Mouse (Mus musculus) hindbrain, postnatal 0 days (tissue): Measurements from ENCODE around the gene Efcab12. TPM values are rescaled to one million over a fixed set of nuclear protein-coding genes. Genes with fewer than 3 reads are reported as not detected.

Source experiments
- ATAC-seq: fragments of 200-750 bp; cut with Nextera tagmentation; 2 replicates; pipeline ENCODE4 v1.8.0; 2017; ENCODE audit warnings: mild to moderate bottlenecking, moderate TSS enrichment, moderate library complexity
- DNase-seq: peaks from one replicate; pipeline ENCODE4 v3.0.0-alpha.2; 2015; ENCODE audit warnings: low spot score
- H3K27ac ChIP-seq: fragments of 300-500 bp; sonication (generic); 2 replicates; pipeline ENCODE4 v1.5.1; 2014; ENCODE audit warnings: mild to moderate bottlenecking
- H3K27me3 ChIP-seq: fragments of 300-500 bp; sonication (generic); 2 replicates; pipeline ENCODE4 v1.6.1; 2014; ENCODE audit warnings: low read length, mixed read lengths; ENCODE audit not compliant: insufficient read depth
- H3K36me3 ChIP-seq: fragments of 300-500 bp; sonication (generic); 2 replicates; pipeline ENCODE4 v1.6.1; 2014; ENCODE audit warnings: low read length, mixed read lengths; ENCODE audit not compliant: insufficient read depth
- H3K4me1 ChIP-seq: fragments of 300-500 bp; sonication (generic); 2 replicates; pipeline ENCODE4 v1.6.1; 2014; ENCODE audit warnings: antibody characterized with exemption, low read length, mixed read lengths; ENCODE audit not compliant: insufficient read depth
- H3K4me2 ChIP-seq: fragments of 300-500 bp; sonication (generic); 2 replicates; pipeline ENCODE4 v1.6.1; 2014; ENCODE audit warnings: low read depth, mild to moderate bottlenecking, low read length, moderate library complexity, mixed read lengths
- H3K4me3 ChIP-seq: fragments of 300-500 bp; sonication (generic); 2 replicates; pipeline ENCODE4 v1.5.1; 2014; ENCODE audit warnings: low read length
- H3K9ac ChIP-seq: fragments of 300-500 bp; sonication (generic); replicated peaks from 2 replicates; pipeline ENCODE4 v1.6.1; 2014; ENCODE audit warnings: mild to moderate bottlenecking, low read length, moderate library complexity, mixed read lengths
- H3K9me3 ChIP-seq: fragments of 300-500 bp; sonication (generic); 2 replicates; pipeline ENCODE4 v1.6.1; 2016; ENCODE audit warnings: low read length, mixed read lengths
- CTCF ChIP-seq: IDR thresholded peaks from 2 replicates; pipeline ENCODE4 v1.5.1; 2016; ENCODE audit warnings: antibody characterized with exemption, control low read depth, low read depth
- whole genome bisulfite sequencing: fragments of 180-500 bp; shearing (Covaris S2); extraction: QIAGEN DNeasy Blood & Tissue Kit; methylation state at CpG from one replicate; pipeline ENCODE4 v1.1.7; 2014; 5-methylcytosine and 5-hydroxymethylcytosine counted together
- polyA plus RNA-seq: library from polyadenylated mRNA; unstranded; fragments of >200 nt; fragmentation: Nextera tagmentation; extraction: Ambion mirVana; gene quantifications from 2 replicates; pipeline ENCODE4 v1.2.1, GENCODE M21; 2015
- total RNA-seq: library from RNA; depleted of rRNA; stranded (reverse); fragments of >200 nt; gene quantifications from 2 replicates; pipeline ENCODE4 v1.2.3, GENCODE M21; 2014

Efcab12 gene
- total and polyA plus RNA-seq, 2 experiments from 2014 or later: 1.6 to 2.4 TPM

DNA sequence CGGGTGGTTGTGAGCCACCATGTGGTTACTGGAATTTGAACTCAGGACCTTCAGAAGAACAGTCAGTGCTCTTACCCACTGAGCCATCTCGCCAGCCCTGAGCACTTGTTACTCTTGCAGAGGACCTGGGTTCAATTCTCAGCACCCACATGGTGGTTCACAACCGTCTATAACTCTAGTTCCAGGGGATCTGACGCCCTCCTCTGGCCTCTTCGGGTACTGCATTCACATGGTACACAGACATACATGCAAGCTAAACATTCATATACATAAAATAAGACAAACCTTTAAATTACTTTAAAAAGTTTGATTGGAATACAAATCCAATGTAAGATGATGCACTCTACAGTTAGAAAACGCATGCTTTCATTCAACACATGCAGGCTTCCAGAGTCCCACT, 66.0 kb downstream of the Efcab12 start:
- 77% methylated on average over 6 of the region's 6 CpGs for WGBS
- Histone ChIP-seq H3K9me3 (no peaks in the 10 kb centered on the region), H3K36me3 (no peaks in the 10 kb centered on the region)

DNA sequence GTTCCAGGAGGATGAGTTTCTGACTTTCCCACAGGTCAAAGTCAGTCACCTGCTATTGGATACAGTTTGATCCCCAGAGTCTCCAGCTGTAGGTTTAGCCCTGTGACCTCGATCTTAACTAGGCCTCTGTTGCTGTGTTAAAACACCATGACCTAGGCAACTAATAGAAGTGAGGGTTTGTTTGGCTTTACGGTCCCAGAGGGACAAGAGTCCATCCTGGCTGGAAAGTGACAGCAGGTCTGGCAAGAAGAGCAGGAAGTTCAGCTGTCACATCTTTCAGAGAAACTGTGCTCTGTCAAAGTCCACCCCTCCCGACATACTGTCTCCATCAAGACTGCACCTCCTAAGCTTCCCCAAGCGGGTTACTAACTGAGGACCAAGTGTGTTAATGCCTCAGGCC, 67.4 kb downstream of the Efcab12 start:
- Histone ChIP-seq H3K9me3 (no peaks in the 10 kb centered on the region), H3K4me1 (peaks cover 9% of the 10 kb centered on the region), H3K4me2 (no peak overlapping the region), H3K9ac (no peak overlapping the region), H3K36me3 (no peaks in the 10 kb centered on the region), H3K4me3 (no peak overlapping the region), H3K27me3 (no peaks in the 10 kb centered on the region), H3K27ac (no peak overlapping the region)
- 72% methylated on average over 4 of the region's 4 CpGs for WGBS
- ATAC-seq: no peak
- TF ChIP-seq CTCF: no peak
- DNase-seq: no peak

More for the DNA sequence above, 66.0 kb downstream of the Efcab12 start:
- Histone ChIP-seq H3K4me3 (no peak overlapping the region), H3K4me2 (no peak overlapping the region), H3K27me3 (no peaks in the 10 kb centered on the region), H3K27ac (no peak overlapping the region), H3K9ac (no peak overlapping the region), H3K4me1 (peaks cover 21% of the 10 kb centered on the region)
- DNase-seq: no peak
- TF ChIP-seq CTCF: 0 out of 2 replicates have a peak, but pooled peaks have one; percentile 5
- no peak for ATAC-seq

DNA sequence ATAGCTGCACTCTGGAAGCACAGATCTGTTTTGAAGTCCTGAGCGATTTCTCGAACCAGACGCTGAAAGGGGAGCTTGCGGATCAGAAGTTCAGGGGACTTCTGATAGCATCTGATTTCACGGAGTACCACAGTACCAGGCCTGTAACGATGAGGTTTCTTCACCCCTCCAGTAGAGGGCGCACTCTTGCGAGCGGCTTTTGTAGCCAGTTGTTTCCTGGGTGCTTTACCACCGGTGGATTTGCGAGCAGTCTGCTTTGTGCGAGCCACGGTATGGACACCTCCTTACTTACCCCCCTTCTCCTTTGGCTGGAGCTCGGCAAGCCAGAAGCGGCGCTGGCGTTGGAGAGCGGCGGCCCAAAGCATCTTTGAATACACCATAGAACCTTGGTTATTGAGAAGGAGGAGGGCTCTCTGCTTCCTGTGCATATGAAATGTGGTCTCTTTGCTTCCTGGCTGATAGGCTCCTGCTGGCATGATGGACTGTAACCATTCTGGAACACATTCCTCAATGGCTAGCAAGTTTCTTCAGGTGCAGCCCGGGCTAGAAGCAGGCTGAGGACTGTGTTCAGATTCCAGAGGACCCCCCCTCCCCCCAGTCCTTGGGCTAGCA, 68.0 kb downstream of the Efcab12 start:
- H3K4me2 ChIP-seq: no peak overlapping the region
- WGBS: 89% methylated on average over 20 of the region's 20 CpGs
- no peak overlapping the region for H3K9ac ChIP-seq
- H3K27ac ChIP-seq: no peak overlapping the region
- H3K36me3 ChIP-seq: no peaks in the 10 kb centered on the region
- no peaks in the 10 kb centered on the region for H3K27me3 ChIP-seq
- H3K9me3 ChIP-seq: no peaks in the 10 kb centered on the region
- peaks cover 2% of the 10 kb centered on the region; the same call in 1 of the 2 replicates for H3K4me1 ChIP-seq
- ATAC-seq (no peak), DNase-seq (no peak)
- no peak overlapping the region for H3K4me3 ChIP-seq
- peak; percentile 14; the same call in 1 of the 2 replicates for TF ChIP-seq CTCF

DNA sequence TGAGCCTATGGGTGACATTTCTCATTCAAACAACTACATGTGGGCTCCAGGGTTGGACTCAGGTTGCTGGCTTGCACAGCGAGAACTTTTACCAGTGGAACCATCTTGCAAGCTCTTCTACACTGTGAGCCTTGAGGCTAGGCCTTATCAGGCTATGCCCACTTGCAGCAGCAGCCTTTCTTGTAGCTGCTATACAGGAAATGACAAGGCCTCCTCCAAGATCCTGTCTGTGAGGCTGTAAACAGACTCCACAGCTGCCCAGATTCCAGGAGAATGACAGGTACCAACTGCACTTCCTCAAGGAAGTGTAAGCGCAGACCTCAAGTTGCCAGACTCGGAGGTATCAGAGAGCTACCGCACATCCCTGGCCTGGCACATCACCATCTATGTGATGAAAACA, 70.0 kb downstream of the Efcab12 start:
- 96% methylated on average over 4 of the region's 4 CpGs for WGBS
- Histone ChIP-seq H3K9ac (no peak overlapping the region), H3K27ac (no peak overlapping the region), H3K4me2 (no peak overlapping the region), H3K9me3 (no peaks in the 10 kb centered on the region), H3K36me3 (no peaks in the 10 kb centered on the region), H3K4me1 (no peaks in the 10 kb centered on the region), H3K4me3 (no peak overlapping the region), H3K27me3 (no peaks in the 10 kb centered on the region)
- ATAC-seq: no peak
- no peak for TF ChIP-seq CTCF
- DNase-seq: no peak

DNA sequence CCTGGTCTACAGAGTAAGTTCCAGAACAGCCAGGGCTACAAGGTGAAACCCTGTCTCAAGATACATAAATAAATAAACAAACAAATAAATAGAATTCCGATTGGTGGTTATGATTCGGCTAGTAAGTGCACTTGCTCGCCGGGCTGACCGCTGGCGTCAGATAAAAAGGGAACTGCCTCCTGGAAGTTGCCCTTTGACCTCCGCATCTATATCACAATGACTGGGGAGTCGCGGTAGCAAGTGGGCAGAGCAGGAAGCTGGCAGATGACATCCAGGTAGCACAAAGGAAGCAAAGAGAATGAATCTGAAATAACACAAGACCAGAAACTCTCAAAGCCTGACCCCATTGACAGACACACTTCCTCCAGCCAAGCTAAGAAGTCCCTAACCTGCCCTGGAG, 70.9 kb downstream of the Efcab12 start:
- no peak for TF ChIP-seq CTCF

DNA sequence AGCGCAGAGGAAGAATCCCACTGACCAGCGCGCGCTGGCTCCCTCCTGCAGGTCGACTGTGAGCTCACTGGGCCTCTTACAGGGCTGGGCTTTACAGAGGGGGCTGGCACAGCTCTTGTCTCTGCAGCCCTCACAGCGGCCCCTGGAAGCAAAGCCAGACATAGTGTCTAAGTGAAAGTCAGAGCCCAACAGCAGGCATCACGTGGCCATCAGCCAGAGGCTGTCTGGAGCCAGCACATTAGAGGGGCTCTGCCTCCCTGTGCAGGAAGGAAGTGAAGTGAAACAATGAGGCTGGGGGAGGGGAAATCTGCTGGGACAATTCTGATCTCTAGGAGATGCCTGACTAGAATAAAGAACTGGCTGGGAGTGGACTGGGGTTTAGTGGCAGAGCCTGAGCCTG, 74.0 kb downstream of the Efcab12 start:
- 0 out of 2 replicates have a peak overlapping the region, but pooled peaks have one; percentile 16 for H3K4me2 ChIP-seq

More for the DNA sequence above, 70.9 kb downstream of the Efcab12 start:
- Histone ChIP-seq H3K36me3 (no peaks in the 10 kb centered on the region), H3K4me1 (no peaks in the 10 kb centered on the region), H3K27ac (no peak overlapping the region), H3K4me3 (no peak overlapping the region), H3K9ac (no peak overlapping the region), H3K4me2 (no peak overlapping the region), H3K27me3 (no peaks in the 10 kb centered on the region), H3K9me3 (no peaks in the 10 kb centered on the region)
- DNase-seq: no peak
- 30% methylated on average over 9 of the region's 9 CpGs for WGBS
- ATAC-seq: no peak

More for the DNA sequence above, 74.0 kb downstream of the Efcab12 start:
- 0 out of 2 replicates have a peak overlapping the region, but pooled peaks have one; percentile 7 for H3K9ac ChIP-seq
- no peak overlapping the region for H3K4me3 ChIP-seq
- no peaks in the 10 kb centered on the region for H3K9me3 ChIP-seq
- TF ChIP-seq CTCF: peak; percentile 16
- WGBS: 7% methylated on average over 7 of the region's 7 CpGs
- H3K27me3 ChIP-seq: no peaks in the 10 kb centered on the region
- DNase-seq (peak; percentile 93), ATAC-seq (peak; percentile 97)
- no peaks in the 10 kb centered on the region for H3K4me1 ChIP-seq
- no peaks in the 10 kb centered on the region for H3K36me3 ChIP-seq
- H3K27ac ChIP-seq: peak overlapping the region; percentile 77
